Mouse (Mus musculus): ENCODE data around the gene Cadm1. TPM values are rescaled to one million over a fixed set of nuclear protein-coding genes. Genes with fewer than 3 reads are reported as not detected.

The Cadm1 gene
- polyA plus RNA-seq, 1 experiment from 2014 or later: 7.4 TPM

- no peaks in the 10 kb centered on the region for H3K9me3 ChIP-seq (replicated peaks)
- no peaks in the 10 kb centered on the region for H3K36me3 ChIP-seq
- 8% methylated on average over 4 of the region's 4 CpGs for WGBS (ENCODE audit: insufficient replicate concordance)
- H3K4me1 ChIP-seq (replicated peaks): no peaks in the 10 kb centered on the region
- H3K4me2 ChIP-seq: no peak overlapping the region
- H3K4me3 ChIP-seq (replicated peaks): no peak overlapping the region
- DNase-seq: no peak
- no peaks in the 10 kb centered on the region for H3K27me3 ChIP-seq
- no peak overlapping the region for H3K27ac ChIP-seq
- H3K9ac ChIP-seq: no peak overlapping the region
- ATAC-seq (ENCODE audit: low read depth): no peak
Observed at GRCm38 (mm10) chr9:47847797-47848196, 317.8 kb downstream of the Cadm1 start.

GRCm38 (mm10) chr9:47848745-47849144 is 318.8 kb downstream of the Cadm1 start:
- no peak overlapping the region for H3K27ac ChIP-seq
- no peak overlapping the region for H3K4me2 ChIP-seq
- DNase-seq (no peak), ATAC-seq (ENCODE audit: low read depth) (no peak)
- H3K9me3 ChIP-seq (replicated peaks): no peaks in the 10 kb centered on the region
- no peaks in the 10 kb centered on the region for H3K4me1 ChIP-seq (replicated peaks)
- no peaks in the 10 kb centered on the region for H3K36me3 ChIP-seq
- no peak overlapping the region for H3K4me3 ChIP-seq (replicated peaks)
- H3K9ac ChIP-seq: no peak overlapping the region
- no peaks in the 10 kb centered on the region for H3K27me3 ChIP-seq
- 58% methylated on average over 5 of the region's 5 CpGs for WGBS (ENCODE audit: insufficient replicate concordance)

GRCm38 (mm10) chr9:47856311-47856710 is 326.3 kb downstream of the Cadm1 start:
- no peak for DNase-seq
- H3K9ac ChIP-seq: no peak overlapping the region
- H3K27me3 ChIP-seq: no peaks in the 10 kb centered on the region
- H3K4me1 ChIP-seq (replicated peaks): no peaks in the 10 kb centered on the region
- H3K4me3 ChIP-seq (replicated peaks): no peak overlapping the region
- H3K9me3 ChIP-seq (replicated peaks): no peaks in the 10 kb centered on the region
- ATAC-seq (ENCODE audit: low read depth): no peak
- H3K36me3 ChIP-seq: no peaks in the 10 kb centered on the region
- H3K4me2 ChIP-seq: no peak overlapping the region
- no peak overlapping the region for H3K27ac ChIP-seq
- 74% methylated on average over 8 of the region's 8 CpGs for WGBS (ENCODE audit: insufficient replicate concordance)

- Histone ChIP-seq H3K36me3 (no peaks in the 10 kb centered on the region), H3K27me3 (no peaks in the 10 kb centered on the region), H3K4me3 (replicated peaks) (no peak overlapping the region), H3K9ac (no peak overlapping the region), H3K4me2 (no peak overlapping the region), H3K27ac (no peak overlapping the region), H3K9me3 (replicated peaks) (no peaks in the 10 kb centered on the region), H3K4me1 (replicated peaks) (no peaks in the 10 kb centered on the region)
- ATAC-seq (ENCODE audit: low read depth) (no peak), DNase-seq (no peak)
- 51% methylated on average over 7 of the region's 7 CpGs for WGBS (ENCODE audit: insufficient replicate concordance)
Observed at GRCm38 (mm10) chr9:47857235-47857634, 327.3 kb downstream of the Cadm1 start.

GRCm38 (mm10) chr9:47858134-47858533 is 328.2 kb downstream of the Cadm1 start:
- no peak for DNase-seq
- no peak overlapping the region for H3K4me3 ChIP-seq (replicated peaks)
- no peaks in the 10 kb centered on the region for H3K9me3 ChIP-seq (replicated peaks)
- H3K27ac ChIP-seq: no peak overlapping the region
- H3K36me3 ChIP-seq: no peaks in the 10 kb centered on the region
- WGBS (ENCODE audit: insufficient replicate concordance): 57% methylated on average over 5 of the region's 5 CpGs
- no peak overlapping the region for H3K4me2 ChIP-seq
- no peak overlapping the region for H3K9ac ChIP-seq
- ATAC-seq (ENCODE audit: low read depth): no peak
- H3K27me3 ChIP-seq: no peaks in the 10 kb centered on the region
- H3K4me1 ChIP-seq (replicated peaks): no peaks in the 10 kb centered on the region

GRCm38 (mm10) chr9:47858778-47859395 is 328.9 kb downstream of the Cadm1 start:
- DNase-seq (no peak), ATAC-seq (ENCODE audit: low read depth) (no peak)
- 67% methylated on average over 10 of the region's 10 CpGs for WGBS (ENCODE audit: insufficient replicate concordance)
- Histone ChIP-seq H3K4me3 (replicated peaks) (no peak overlapping the region), H3K4me1 (replicated peaks) (no peaks in the 10 kb centered on the region), H3K9me3 (replicated peaks) (no peaks in the 10 kb centered on the region), H3K36me3 (no peaks in the 10 kb centered on the region), H3K9ac (no peak overlapping the region), H3K27ac (no peak overlapping the region), H3K27me3 (no peaks in the 10 kb centered on the region), H3K4me2 (no peak overlapping the region)

GRCm38 (mm10) chr9:47860994-47861393 is 331.0 kb downstream of the Cadm1 start:
- 59% methylated on average over 3 of the region's 3 CpGs for WGBS (ENCODE audit: insufficient replicate concordance)
- ATAC-seq (ENCODE audit: low read depth) (no peak), DNase-seq (no peak)
- Histone ChIP-seq H3K36me3 (no peaks in the 10 kb centered on the region), H3K4me3 (replicated peaks) (no peak overlapping the region), H3K27ac (no peak overlapping the region), H3K4me1 (replicated peaks) (no peaks in the 10 kb centered on the region), H3K27me3 (no peaks in the 10 kb centered on the region), H3K9me3 (replicated peaks) (no peaks in the 10 kb centered on the region), H3K4me2 (no peak overlapping the region), H3K9ac (no peak overlapping the region)

GRCm38 (mm10) chr9:47861783-47862182 is 331.8 kb downstream of the Cadm1 start:
- no peak overlapping the region for H3K9ac ChIP-seq
- no peaks in the 10 kb centered on the region for H3K27me3 ChIP-seq
- H3K27ac ChIP-seq: no peak overlapping the region
- H3K9me3 ChIP-seq (replicated peaks): no peaks in the 10 kb centered on the region
- H3K36me3 ChIP-seq: no peaks in the 10 kb centered on the region
- no peak overlapping the region for H3K4me2 ChIP-seq
- WGBS (ENCODE audit: insufficient replicate concordance): 44% methylated on average over 2 of the region's 2 CpGs
- H3K4me3 ChIP-seq (replicated peaks): no peak overlapping the region
- ATAC-seq (ENCODE audit: low read depth): no peak
- no peaks in the 10 kb centered on the region for H3K4me1 ChIP-seq (replicated peaks)
- no peak for DNase-seq

- no peaks in the 10 kb centered on the region for H3K9me3 ChIP-seq (replicated peaks)
- DNase-seq (no peak), ATAC-seq (ENCODE audit: low read depth) (no peak)
Observed at GRCm38 (mm10) chr9:47866001-47866400, 336.0 kb downstream of the Cadm1 start.

GRCm38 (mm10) chr9:47867474-47867873 is 337.5 kb downstream of the Cadm1 start:
- H3K27me3 ChIP-seq: no peaks in the 10 kb centered on the region
- H3K9ac ChIP-seq: no peak overlapping the region
- no peaks in the 10 kb centered on the region for H3K4me1 ChIP-seq (replicated peaks)
- no peak overlapping the region for H3K27ac ChIP-seq
- no peak overlapping the region for H3K4me3 ChIP-seq (replicated peaks)
- DNase-seq (no peak), ATAC-seq (ENCODE audit: low read depth) (no peak)
- no peak overlapping the region for H3K4me2 ChIP-seq
- 73% methylated on average over 7 of the region's 7 CpGs for WGBS (ENCODE audit: insufficient replicate concordance)
- no peaks in the 10 kb centered on the region for H3K36me3 ChIP-seq
- no peaks in the 10 kb centered on the region for H3K9me3 ChIP-seq (replicated peaks)

More at GRCm38 (mm10) chr9:47866001-47866400, 336.0 kb downstream of the Cadm1 start:
- Histone ChIP-seq H3K4me2 (no peak overlapping the region), H3K27ac (no peak overlapping the region), H3K4me1 (replicated peaks) (no peaks in the 10 kb centered on the region), H3K4me3 (replicated peaks) (no peak overlapping the region), H3K9ac (no peak overlapping the region), H3K27me3 (no peaks in the 10 kb centered on the region), H3K36me3 (no peaks in the 10 kb centered on the region)
- WGBS (ENCODE audit: insufficient replicate concordance): 44% methylated on average over 1 of the region's 1 CpGs

GRCm38 (mm10) chr9:47869661-47870060 is 339.7 kb downstream of the Cadm1 start:
- Histone ChIP-seq H3K9ac (no peak overlapping the region), H3K9me3 (replicated peaks) (no peaks in the 10 kb centered on the region), H3K27me3 (no peaks in the 10 kb centered on the region), H3K4me1 (replicated peaks) (no peaks in the 10 kb centered on the region), H3K27ac (no peak overlapping the region), H3K4me3 (replicated peaks) (no peak overlapping the region), H3K4me2 (no peak overlapping the region), H3K36me3 (no peaks in the 10 kb centered on the region)
- ATAC-seq (ENCODE audit: low read depth) (no peak), DNase-seq (no peak)
- WGBS (ENCODE audit: insufficient replicate concordance): 59% methylated on average over 5 of the region's 5 CpGs

GRCm38 (mm10) chr9:47876557-47877206 is 346.7 kb downstream of the Cadm1 start:
- Histone ChIP-seq H3K4me1 (replicated peaks) (no peaks in the 10 kb centered on the region), H3K4me3 (replicated peaks) (no peak overlapping the region), H3K4me2 (no peak overlapping the region), H3K27me3 (no peaks in the 10 kb centered on the region), H3K36me3 (no peaks in the 10 kb centered on the region), H3K9me3 (replicated peaks) (no peaks in the 10 kb centered on the region), H3K27ac (no peak overlapping the region), H3K9ac (no peak overlapping the region)
- WGBS (ENCODE audit: insufficient replicate concordance): 68% methylated on average over 10 of the region's 10 CpGs
- ATAC-seq (ENCODE audit: low read depth): no peak
- DNase-seq: no peak

Measured in liver, embryonic 13.5 days (tissue).